Mouse (Mus musculus): ENCODE measurements around the gene Cdc42.

Gene Cdc42

DNA sequence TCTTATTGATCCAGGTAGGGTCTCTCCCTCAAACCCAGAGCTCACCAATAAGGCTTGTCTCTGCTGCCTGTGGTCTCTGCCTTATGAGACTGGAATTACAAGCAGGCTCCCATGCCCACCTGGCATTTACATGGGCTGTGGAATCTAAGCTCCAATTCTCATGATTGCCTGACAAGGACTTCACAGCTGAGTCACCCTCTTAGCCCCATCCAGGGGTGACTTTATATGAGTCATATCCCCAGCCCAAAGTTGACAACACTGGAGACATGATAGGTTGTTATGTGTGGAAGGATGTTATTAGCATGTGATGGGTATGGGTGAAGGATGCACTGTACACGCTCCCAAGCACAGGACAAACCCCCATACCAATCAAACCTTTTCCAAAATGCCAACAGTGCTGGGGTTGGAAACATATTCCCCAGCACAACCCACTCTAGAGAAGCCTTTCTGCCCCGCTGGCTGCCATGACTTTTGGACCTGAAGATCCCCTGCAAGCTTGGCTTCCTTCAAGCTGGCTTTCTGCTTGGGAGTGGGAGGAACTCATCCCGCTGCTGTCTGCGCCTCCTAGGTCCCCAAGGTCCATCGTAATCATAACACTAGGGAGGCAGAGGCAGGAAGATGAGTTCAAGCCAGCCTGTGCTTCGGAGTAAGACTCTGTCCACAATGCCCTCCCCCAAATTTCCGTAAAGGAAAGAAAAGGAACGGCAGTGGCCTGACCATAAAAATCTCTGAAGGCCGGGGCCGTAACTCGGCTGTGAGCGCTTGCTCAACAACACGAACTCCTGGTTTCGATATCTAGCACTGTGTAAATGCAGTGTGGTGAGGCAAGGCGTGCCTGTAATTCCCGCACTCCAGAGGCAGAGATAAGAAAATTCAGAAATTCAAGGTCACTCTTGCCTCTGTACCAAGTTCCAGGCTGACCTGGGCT, 14.3 kb upstream of the Cdc42 start:
- DNase-seq (ENCODE audit: low read depth, low spot score) = peak; percentile 46

DNA sequence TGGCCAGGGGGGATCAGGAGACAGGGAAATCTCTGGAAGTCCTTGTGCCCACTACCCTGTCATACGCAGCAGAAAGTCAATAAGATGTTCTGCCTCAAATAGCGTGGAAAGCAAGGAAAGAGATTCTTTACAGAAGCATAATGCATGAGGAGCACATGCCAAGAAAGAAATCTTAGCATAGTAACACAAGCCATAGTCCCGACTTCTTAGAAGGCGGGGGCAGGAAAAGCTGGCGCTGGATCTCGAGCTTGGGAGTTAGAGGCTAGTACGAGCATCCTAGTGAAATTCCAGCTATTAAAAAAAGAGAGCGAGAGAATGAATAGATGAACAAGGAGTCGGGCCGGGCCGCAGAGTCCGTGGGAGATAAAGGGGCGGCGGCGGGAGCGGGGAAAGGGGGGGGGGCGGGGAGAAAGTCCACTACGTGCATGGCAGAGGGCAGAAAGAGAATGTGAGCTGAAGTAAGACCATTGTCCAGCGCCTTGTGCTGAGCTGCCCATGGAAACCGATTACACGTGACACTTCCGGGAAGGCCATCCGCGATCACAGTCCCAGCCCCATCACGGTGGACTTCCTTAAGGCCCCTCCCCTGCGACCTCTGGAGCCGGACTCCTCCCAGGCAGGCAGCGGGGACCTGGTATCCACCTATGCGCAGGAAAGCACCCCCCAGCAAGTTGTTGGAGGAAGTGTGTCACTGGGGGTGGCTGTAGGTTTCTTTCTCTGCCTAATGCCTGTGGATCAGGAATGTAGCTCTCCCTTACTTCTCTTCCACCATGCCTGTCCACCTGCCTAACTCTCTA, 12.6 kb upstream of the Cdc42 start:
- DNase-seq (ENCODE audit: low read depth, low spot score) = no peak

DNA sequence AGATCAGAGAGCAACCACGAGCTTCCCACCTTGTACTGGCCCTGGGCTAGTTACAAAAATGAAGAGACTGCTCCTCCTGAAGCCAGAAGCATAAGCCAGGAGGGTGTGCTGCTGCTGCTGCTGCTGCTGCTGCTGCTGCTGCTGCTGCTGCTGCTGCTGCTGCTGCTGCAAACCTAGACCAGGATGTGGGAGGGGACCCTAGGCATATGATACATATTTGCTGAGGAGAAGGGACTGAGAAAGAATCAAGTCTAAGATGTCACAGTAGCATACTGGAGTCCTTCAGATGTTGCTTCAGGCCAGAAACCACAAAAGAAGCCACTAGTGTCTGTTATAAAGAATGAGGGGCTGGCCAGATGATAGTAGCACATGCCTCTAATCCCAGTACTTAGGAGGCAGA, 10.7 kb upstream of the Cdc42 start:
- DNase-seq (ENCODE audit: low read depth, low spot score) = no peak

DNA sequence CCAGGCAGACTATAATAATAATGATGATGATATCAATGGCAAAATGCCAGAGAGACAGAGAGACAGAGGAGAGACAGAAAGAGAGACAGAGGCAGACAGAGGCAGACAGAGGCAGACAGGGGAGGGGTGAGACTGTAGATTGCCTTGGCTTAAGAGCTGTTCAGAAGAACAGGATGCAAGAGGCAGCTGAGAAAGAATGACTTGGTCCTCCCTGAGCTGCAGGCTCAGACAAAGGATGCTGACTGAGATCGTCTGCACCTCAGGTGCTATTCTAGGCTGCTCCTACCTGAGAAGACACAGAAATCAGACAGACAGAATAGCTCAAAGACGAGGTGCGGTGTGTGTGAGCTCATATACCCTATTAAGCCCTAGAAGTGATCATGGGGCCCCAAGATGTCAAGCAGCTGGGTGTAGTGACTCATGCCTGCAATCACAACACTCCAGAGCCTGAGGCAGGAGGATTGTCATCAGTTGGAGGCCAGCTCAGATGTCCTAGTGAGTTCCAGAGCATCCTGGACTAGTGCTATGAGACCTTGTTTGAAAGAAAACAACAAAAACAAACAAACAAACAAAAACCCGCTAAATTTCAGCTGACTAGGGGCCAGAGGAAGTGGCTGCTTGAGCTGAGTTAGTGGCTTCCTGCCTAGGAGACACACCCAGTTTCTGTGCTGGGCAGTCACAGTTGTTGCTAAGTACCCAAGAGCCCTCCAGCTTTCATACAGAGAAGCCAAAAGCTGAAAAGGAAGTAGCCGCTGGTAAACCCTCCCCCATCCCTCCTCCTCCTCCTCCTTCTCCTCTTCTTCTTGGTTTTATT, 10.0 kb upstream of the Cdc42 start:
- DNase-seq (ENCODE audit: low read depth, low spot score) = peak; percentile 92

DNA sequence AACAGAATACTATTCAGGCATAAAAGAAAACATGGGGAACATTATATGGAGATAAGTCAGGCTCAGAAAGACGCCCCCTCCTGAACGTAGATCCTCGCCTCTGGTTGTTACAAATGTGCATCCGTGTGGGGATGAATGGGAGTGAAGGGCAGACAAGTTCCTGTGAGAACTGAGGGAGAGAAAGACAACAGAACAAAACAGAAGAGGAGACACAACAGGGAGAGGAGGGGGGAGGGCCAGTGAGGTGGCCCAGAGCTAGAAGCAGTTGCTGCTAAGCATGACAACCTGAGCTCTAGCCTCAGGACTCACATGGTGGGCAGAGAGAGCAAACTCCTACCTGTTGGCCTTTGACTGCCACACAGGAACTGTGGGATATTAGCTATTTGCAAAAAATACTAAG, 8.6 kb upstream of the Cdc42 start:
- DNase-seq (ENCODE audit: low read depth, low spot score) = no peak

DNA sequence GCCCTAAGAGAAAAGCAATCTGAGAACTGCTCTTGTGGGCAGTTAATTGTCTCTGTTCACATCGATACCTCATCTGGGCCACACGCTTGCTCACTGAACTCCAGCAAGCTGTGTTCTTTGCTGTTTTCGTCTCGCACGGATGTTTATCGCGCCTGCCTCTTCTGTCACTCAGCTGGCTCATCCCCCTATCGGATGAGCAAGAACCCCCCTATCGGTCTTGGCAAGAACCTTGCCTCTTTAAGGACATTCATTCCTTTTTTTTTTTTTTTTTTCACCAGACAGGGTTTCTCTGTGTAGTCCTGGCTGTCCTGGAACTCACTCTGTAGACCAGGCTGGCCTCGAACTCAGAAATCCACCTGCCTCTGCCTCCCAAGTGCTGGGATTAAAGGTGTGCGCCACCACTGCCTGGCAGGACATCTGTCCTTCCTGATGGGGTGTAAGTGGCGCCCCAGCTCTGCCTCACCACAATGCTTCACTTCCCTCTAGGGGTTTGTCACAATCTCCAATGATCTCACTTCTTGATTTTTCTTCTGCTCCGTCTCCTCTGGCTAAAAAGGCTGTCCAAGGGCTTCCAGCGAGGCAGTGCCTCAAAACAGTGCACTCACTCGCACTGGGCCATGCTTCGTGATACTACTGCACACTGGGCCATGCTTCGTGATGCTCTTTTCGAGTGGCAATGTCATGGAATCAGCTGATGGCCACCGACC, 8.0 kb upstream of the Cdc42 start:
- DNase-seq (ENCODE audit: low read depth, low spot score) = no peak

DNA sequence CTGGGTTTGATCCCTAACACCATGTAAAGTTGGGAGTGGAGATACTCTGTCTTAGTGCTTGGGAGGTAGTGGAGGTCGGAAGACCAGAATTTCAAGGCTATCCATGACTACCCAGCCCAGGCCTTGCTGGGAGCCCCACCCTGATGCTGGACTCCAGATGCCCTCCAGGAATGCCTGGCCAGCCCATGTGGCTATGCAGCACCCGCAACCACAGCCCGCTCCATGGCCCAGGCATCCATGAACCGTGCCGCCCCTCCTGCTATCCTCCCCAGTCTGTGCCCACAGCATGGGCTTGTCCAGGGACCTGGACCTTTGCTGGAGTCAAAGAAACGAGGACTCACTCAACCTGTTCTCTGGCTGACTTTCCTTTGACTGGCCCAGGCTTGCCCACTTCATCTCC, 7.3 kb upstream of the Cdc42 start:
- no peak for DNase-seq (ENCODE audit: low read depth, low spot score)

DNA sequence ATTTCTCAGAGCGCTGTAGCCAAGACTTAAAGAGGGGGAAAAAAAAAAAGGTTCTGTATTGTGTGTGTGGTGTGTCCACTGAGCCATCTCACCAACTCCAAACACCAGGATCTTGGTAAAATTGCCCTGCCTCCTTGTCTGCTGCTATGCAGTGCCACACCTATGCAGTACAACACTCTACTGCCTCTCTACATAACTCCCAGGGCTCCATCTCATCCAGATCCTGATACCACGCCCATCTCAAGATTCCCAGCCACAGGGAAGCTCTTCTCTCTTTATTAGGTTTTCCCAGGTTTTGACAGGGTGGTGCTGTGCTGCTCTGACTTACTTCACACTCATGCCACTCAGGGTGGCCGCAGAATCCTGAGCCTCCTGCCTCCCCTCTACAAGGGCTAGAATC, 3.5 kb upstream of the Cdc42 start:
- no peak for DNase-seq (ENCODE audit: low read depth, low spot score)

DNA sequence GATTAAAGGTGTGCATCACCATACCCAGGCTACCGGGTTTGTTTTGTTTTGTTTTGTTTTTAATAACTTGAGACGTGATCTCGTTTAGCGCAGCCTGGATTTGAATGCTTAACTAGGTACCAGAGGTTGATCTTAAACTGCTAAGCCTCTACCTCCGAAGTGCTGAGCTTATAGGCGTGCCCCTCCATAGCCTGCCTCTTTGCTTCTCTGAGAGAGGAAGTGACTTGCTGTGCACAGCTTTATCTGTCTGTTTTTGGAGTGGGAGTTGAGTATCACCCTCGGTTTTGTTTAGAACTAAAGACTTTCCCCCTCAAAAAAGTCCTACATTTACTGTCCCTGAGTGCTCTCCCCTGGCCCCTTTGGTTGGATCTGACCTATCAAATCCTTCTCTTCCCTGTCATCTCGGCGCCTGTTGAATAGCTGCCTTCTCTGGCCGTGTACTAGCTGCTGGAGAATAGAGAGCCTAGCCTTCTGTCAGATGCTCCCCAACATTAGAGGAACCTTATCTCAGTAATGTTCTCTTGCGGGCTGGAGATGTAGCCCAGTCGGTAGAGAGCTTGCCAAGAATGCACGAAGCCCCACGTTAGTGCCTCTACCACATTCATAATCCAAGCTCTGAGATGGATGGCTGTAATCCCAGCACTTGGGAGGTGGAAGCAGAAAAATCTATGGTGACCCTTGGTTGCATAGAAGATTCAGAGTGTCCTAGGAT, 927 bp upstream of the Cdc42 start:
- no peak for DNase-seq (ENCODE audit: low read depth, low spot score)

DNA sequence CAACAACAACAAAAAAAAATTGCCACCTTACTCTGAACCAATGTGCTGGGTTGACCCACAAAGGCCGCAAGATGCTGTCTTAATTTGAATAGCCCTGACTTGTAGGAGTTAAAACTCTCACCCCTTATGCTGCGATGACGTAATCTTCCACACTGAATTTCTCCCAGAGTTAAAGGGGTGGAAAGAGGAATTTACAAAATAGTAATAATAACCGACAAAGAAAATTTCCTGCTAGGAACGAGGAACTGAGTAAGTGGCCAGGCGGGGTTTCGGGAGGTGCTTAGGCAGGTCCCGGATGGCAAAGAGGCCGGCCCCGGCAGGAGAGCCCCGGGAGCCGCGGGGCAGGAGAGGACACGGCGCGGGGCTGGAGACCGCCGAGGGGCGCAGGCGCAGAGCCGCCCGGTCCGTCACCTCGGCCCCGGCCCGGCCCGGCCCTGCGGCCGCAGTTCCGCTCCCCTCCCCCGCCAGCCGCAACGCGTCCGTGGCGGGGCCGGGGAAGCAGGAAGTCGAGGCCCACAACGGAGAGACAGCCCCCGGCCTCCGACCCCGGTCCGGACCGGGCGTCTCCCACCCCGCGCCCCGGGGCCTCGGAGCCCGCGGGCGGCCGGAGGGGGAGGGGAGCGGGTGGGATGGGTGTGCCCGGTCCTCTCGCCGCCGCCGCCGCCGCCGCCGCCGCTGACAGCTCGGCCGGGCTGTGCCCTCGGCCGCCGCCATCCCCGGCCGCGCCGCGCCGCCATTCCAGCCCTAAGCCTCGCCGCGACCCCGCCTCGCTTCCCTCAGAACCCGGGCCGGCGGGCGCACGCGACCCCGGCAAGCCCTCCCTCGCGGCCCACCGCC, 628 bp downstream of the Cdc42 start:
- DNase-seq (ENCODE audit: low read depth, low spot score) = peak; percentile 67

DNA sequence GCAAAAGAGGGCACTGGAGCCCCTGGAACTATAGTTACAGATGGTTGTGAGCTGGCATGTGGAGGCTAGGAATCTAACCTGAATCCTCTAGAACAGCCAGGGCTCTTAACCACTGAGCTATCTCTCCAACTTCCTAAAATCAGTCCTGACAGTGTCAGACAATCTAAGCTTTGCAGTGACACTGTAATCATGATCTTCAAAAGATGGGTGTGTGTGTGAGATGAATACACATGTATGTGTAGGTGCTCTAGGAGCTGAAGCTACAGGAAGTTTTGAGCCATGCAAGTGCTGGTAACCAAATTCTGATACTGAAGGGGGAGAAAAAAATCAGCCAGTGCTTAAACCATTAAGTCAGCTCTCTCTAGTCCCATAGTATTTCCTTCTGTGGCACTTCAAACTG, 6.9 kb downstream of the Cdc42 start:
- DNase-seq (ENCODE audit: low read depth, low spot score) = no peak

DNA sequence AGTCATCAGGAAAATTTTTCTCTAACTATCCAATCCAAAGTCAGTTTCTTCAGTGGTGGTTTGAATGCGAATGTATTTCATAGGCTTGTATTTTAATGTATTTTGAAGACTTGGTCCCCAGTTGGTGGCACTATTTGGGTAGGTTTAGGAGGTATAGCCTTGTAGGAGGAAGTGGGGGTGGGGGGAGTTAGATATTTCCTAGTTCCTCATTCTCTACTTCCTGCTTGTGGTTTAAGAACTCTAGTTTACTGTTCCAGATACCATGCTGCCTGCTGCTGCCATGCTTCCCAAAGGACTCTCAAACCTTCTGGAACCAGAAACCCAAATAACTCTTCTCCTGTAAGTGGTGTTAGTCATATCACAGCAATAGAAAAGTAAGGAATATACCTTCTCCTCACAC, 11.7 kb downstream of the Cdc42 start:
- DNase-seq (ENCODE audit: low read depth, low spot score) = no peak

DNA sequence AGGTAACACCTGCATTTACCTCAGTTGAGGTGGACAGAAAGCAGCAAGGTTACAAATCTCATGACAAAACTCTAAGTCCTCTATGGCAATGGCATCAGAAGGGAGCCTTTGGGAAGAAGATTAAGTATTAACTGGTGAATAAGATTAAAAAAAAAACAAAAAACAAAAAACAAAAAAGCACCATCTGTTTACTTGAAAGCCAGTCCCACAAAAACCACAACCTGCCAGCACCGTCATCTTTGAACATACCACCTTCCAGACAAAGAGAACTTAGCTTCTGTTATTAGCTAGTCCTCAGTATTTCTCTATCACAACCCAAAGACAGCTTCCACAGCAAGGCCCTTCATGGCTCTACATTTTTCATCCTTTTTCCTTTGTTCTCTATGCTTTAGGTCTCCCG, 12.4 kb downstream of the Cdc42 start:
- peak; percentile 45 for DNase-seq (ENCODE audit: low read depth, low spot score)

DNA sequence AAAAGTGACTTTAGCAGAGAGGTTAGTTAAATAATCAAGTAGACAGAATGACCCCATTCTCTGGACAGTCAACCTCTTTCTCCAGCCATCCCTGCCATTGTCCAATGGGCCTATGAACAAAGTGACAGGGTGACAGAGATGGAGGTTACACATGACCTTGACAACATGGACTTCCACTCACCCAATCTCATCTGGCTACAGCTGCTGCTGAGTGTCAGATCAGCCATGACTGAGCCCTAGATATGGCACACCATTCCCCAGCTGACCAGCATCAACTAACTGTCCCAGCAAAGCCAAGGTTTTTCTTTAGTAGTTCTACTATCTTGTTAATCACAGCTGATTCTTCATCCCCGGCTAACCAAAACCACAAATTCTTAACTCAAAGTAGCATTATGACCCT, 14.7 kb downstream of the Cdc42 start:
- DNase-seq (ENCODE audit: low read depth, low spot score) = no peak

DNA sequence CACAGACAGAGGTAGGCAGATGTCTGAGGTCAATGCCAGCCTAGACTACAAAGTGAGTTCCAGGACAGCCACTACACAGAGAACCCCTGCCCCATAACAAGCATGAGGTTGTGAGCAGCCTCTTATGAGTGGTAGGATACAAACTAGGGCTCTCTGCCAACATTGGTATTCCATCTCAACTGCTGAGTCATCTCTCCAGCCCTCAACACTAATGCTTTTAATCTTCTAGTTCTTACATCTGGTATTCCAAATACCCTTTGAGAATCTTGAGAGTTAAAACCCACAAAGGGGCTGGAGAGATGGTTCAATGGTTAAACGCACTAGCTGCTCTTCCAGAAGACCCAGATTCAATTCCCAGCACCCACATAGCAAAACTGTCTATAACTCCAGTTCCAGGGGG, 18.1 kb downstream of the Cdc42 start:
- DNase-seq (ENCODE audit: low read depth, low spot score) = peak; percentile 90

DNA sequence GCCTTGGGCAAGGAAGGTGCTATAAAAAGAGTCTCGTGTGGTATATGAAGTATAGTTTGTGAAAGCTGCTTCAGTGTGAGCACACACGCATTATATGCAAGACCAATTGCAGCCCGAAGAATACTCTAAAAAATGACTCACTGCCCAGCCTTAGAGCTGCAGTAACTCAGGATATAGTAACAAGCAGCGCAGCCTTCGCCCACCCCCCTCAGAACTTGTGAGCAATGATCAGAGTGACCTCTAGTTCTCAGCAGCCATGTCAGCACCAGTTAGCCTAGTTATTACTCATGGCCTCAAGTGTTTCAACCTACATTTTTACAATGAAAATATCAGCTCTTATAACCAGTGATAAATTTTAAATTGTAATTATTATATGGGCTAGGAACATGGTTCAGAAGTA, 21.1 kb downstream of the Cdc42 start:
- peak; percentile 68 for DNase-seq (ENCODE audit: low read depth, low spot score)

DNA sequence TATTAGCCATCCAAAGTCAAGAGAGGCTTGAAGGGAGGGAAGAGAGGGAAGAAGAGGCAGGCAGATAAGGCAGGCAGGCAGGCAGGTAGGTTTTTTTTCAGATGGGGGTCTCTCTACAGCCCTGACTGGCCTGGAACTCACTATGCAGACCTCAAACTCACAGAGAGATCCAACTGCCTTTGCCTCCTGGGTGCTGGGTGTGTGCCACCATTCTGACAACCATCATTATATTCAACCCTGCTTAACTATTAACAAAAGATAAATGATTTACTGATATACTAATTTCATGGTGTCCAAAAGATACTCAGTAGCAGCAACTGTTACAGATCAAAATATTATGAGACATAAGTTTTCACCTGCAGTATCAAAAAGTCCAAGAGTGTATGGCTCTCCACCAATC, 25.5 kb downstream of the Cdc42 start:
- no peak for DNase-seq (ENCODE audit: low read depth, low spot score)

DNA sequence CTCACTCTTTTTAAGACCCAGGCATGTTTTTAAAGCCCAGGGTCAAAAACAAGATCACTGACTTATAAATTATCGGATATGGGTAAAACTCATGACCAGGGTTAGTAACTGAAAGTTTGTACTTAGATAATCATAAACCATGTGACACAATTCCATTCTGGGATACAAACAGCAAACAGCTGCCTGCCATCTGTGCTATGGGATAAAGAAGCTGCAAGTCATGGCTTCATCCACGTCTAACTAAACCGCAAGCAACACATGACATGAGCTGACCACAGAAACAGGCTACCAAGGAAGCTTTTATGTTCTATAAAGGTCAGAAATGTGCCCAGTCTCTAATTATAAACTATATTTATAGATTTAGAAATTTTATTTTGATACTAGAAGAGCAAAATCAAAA, 31.0 kb downstream of the Cdc42 start:
- DNase-seq (ENCODE audit: low read depth, low spot score) = no peak

DNA sequence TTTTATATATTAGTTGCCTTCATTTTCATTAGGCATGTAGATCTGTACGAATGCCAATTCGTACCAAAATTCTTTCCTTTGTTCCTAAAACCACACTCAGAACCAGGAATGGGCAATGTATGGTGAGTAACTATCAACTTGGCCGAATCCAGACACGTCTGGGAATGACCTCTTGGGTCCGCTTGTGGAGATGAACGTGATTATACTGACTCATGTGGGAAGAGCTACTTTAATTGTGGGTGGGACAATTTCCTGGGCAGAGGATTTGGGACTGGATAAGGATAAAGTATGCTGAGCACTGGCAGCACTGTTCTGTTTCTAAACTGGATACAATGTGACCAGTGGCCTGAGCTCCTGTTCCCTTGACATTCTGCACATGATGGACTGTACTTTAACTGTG, 32.6 kb downstream of the Cdc42 start:
- no peak for DNase-seq (ENCODE audit: low read depth, low spot score)
